Mouse (Mus musculus): ENCODE results near the gene Tmem38a. TPM values are rescaled to one million over a fixed set of nuclear protein-coding genes. Genes with fewer than 3 reads are reported as not detected.

Tmem38a gene
- polyA plus RNA-seq, 1 experiment from 2014 or later: 22.0 TPM

- no peak for ATAC-seq (replicated peaks; ENCODE audit: low FRiP score)
- Histone ChIP-seq H3K27ac (no peak overlapping the region), H3K36me3 (peaks cover 72% of the 10 kb centered on the region), H3K4me1 (peaks cover 20% of the 10 kb centered on the region), H3K9me3 (replicated peaks) (no peaks in the 10 kb centered on the region), H3K4me3 (replicated peaks) (no peak overlapping the region), H3K27me3 (no peaks in the 10 kb centered on the region), H3K4me2 (no peak overlapping the region), H3K9ac (no peak overlapping the region)
- WGBS: 95% methylated on average over 2 of the region's 2 CpGs
Measured at GRCm38 (mm10) chr8:72565970-72566369, 5.9 kb upstream of the Tmem38a start.

DNA sequence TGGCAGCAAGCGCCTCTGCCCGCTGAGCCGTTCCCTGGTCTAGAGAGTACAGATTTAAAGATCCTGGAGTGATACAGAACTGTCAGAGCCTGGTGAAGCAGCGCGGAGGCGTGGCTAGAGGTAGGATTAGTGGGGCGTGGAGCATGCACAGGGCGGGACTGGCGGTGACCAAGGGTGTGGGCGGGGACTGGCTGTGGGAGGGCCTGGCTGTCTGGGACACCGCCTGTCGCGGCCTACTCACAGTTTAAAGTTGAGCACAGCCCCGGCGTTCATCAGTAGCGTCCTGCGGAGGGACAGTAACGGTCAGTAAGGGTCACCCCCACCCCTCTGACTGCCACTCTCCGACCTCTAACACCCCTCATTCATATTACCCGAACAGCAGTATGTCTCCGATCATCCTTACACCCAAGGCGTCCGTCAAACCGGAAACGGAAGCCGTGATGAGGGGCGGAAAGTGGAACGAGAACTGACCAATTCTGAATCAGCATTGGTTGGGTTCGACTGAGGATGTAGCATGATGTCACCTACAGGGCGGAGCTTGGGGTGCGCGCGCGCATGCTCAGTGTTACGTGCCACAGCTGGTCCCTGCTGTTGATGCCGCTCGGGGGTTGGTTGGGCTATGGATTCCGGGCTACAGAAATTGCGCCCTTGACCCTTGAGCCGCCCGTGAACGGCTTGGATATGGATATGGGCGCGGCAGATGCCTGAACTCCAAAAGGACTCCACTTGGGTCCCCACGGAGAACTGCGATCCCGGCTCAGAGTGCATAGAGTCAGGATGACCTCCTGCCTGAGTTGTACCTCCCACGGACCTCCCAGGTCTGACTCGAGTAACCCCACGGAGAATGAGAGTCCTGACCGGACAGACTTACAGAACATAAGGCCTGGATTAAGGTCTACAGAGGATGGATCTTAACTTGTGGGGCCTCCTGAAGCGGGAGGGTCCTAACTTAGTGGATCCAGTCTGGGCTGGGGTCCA lies 933 bp upstream of the Tmem38a start, which contains the start of gene Smim7:
Gene Smim7 (minus strand): TSS at position 456 of the 978 bp plus-strand sequence.
- ATAC-seq (replicated peaks; ENCODE audit: low FRiP score): peak; percentile 98
- peak within 1 kb of the TSS; percentile 65 for H3K9ac ChIP-seq
- peaks cover 39% of the 10 kb centered on the region for H3K36me3 ChIP-seq
- peak within 1 kb of the TSS; percentile 68 for H3K4me3 ChIP-seq (replicated peaks)
- peak within 1 kb of the TSS; percentile 93 for H3K4me2 ChIP-seq
- H3K27me3 ChIP-seq: no peaks in the 10 kb centered on the region
- under 1% methylated on average over 52 of the region's 52 CpGs for WGBS
- peak within 1 kb of the TSS; percentile 99 for H3K27ac ChIP-seq
- no peaks in the 10 kb centered on the region for H3K9me3 ChIP-seq (replicated peaks)
- peaks cover 37% of the 10 kb centered on the region for H3K4me1 ChIP-seq

DNA sequence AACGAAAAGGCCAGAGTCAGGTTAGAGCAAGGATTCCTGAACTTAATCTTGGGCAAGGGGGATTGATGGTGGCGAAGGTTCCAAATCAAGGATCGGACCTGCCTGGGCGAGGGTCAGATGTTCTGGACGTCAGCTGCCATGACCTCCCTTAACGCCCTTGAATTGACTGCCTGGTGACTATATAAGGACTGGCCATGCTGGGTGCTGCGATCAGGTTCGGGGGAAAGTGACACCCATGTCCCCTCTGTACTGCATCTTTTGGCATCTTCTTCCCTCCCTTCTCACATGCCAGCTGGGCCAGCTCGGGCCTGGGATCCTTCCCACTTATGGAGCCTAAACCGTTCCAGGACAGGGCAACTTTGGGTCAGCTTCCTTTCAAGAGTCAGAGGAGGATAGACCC lies 652 bp downstream of the Tmem38a start:
- Histone ChIP-seq H3K4me1 (peaks cover 37% of the 10 kb centered on the region), H3K4me2 (peak overlapping the region; percentile 93), H3K9ac (peak overlapping the region; percentile 65), H3K9me3 (replicated peaks) (no peaks in the 10 kb centered on the region; the same call in 1 of the 2 replicates), H3K4me3 (replicated peaks) (peak overlapping the region; percentile 68), H3K36me3 (peaks cover 23% of the 10 kb centered on the region), H3K27me3 (no peaks in the 10 kb centered on the region), H3K27ac (peak overlapping the region; percentile 99)
- no peak for ATAC-seq (replicated peaks; ENCODE audit: low FRiP score)
- 3% methylated on average over 10 of the region's 10 CpGs for WGBS

GRCm38 (mm10) chr8:72573450-72573849 lies 1.6 kb downstream of the Tmem38a start:
- WGBS: 78% methylated on average over 6 of the region's 6 CpGs
- Histone ChIP-seq H3K9ac (no peak overlapping the region), H3K9me3 (replicated peaks) (no peaks in the 10 kb centered on the region; the same call in 1 of the 2 replicates), H3K4me1 (peaks cover 39% of the 10 kb centered on the region), H3K36me3 (peaks cover 13% of the 10 kb centered on the region), H3K4me2 (no peak overlapping the region), H3K27ac (no peak overlapping the region), H3K27me3 (no peaks in the 10 kb centered on the region), H3K4me3 (replicated peaks) (no peak overlapping the region; the same call in 1 of the 2 replicates)
- ATAC-seq (replicated peaks; ENCODE audit: low FRiP score): no peak

DNA sequence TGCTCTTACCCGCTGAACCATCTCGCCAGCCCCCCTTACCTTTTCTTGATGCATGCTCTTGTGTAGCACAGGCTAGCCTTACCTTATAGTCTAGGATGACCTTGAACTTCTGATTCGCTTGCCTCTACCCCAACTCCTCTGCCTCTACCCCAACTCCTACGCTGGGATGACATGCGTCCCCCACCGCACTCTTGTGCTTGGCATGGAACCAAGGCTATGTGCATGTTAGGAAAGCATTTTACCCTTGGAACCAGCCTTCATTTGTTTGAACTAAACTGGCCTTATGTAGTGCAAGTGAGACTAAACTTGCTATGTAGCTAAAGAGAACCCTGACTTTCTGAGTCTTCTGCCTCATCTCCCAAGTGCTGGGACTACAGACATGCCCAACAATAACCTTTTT lies 4.1 kb downstream of the Tmem38a start:
- WGBS: 93% methylated on average over 6 of the region's 6 CpGs
- Histone ChIP-seq H3K36me3 (no peaks in the 10 kb centered on the region; the same call in 1 of the 2 replicates), H3K27ac (no peak overlapping the region), H3K27me3 (no peaks in the 10 kb centered on the region), H3K4me2 (no peak overlapping the region), H3K9ac (no peak overlapping the region), H3K4me1 (peaks cover 21% of the 10 kb centered on the region), H3K4me3 (replicated peaks) (no peak overlapping the region), H3K9me3 (replicated peaks) (no peaks in the 10 kb centered on the region; the same call in 1 of the 2 replicates)
- no peak for ATAC-seq (replicated peaks; ENCODE audit: low FRiP score)

- Histone ChIP-seq H3K27me3 (no peaks in the 10 kb centered on the region), H3K4me1 (peaks cover 19% of the 10 kb centered on the region), H3K9ac (no peak overlapping the region), H3K36me3 (no peaks in the 10 kb centered on the region; the same call in 1 of the 2 replicates), H3K4me3 (replicated peaks) (no peak overlapping the region), H3K4me2 (no peak overlapping the region), H3K27ac (no peak overlapping the region), H3K9me3 (replicated peaks) (no peaks in the 10 kb centered on the region; the same call in 1 of the 2 replicates)
- no peak for ATAC-seq (replicated peaks; ENCODE audit: low FRiP score)
- 87% methylated on average over 3 of the region's 3 CpGs for WGBS
Measured at GRCm38 (mm10) chr8:72577266-72577665, 5.4 kb downstream of the Tmem38a start.

GRCm38 (mm10) chr8:72577941-72578340 lies 6.1 kb downstream of the Tmem38a start:
- no peak for ATAC-seq (replicated peaks; ENCODE audit: low FRiP score)
- 54% methylated on average over 1 of the region's 1 CpGs for WGBS
- Histone ChIP-seq H3K9me3 (replicated peaks) (no peaks in the 10 kb centered on the region; the same call in 1 of the 2 replicates), H3K4me2 (no peak overlapping the region), H3K36me3 (no peaks in the 10 kb centered on the region; the same call in 1 of the 2 replicates), H3K27ac (no peak overlapping the region), H3K27me3 (no peaks in the 10 kb centered on the region), H3K9ac (no peak overlapping the region), H3K4me3 (replicated peaks) (no peak overlapping the region), H3K4me1 (peaks cover 12% of the 10 kb centered on the region)

- H3K4me2 ChIP-seq: no peak overlapping the region
- 0 out of 2 replicates have a peak, but pooled peaks cover 4% of the 10 kb centered on the region for H3K4me1 ChIP-seq
- H3K9me3 ChIP-seq (replicated peaks): no peaks in the 10 kb centered on the region; the same call in 1 of the 2 replicates
- H3K36me3 ChIP-seq: no peaks in the 10 kb centered on the region; the same call in 1 of the 2 replicates
- no peaks in the 10 kb centered on the region for H3K27me3 ChIP-seq
- H3K9ac ChIP-seq: no peak overlapping the region
- H3K27ac ChIP-seq: no peak overlapping the region
- ATAC-seq (replicated peaks; ENCODE audit: low FRiP score): no peak
- H3K4me3 ChIP-seq (replicated peaks): no peak overlapping the region
- 69% methylated on average over 9 of the region's 9 CpGs for WGBS
Measured at GRCm38 (mm10) chr8:72579374-72579773, 7.5 kb downstream of the Tmem38a start.

GRCm38 (mm10) chr8:72583056-72583771 lies 11.4 kb downstream of the Tmem38a start:
- ATAC-seq (replicated peaks; ENCODE audit: low FRiP score): no peak
- WGBS: 82% methylated on average over 7 of the region's 7 CpGs
- H3K4me3 ChIP-seq (replicated peaks): no peak overlapping the region

GRCm38 (mm10) chr8:72584390-72584789 lies 12.5 kb downstream of the Tmem38a start:
- Histone ChIP-seq H3K27me3 (no peaks in the 10 kb centered on the region), H3K4me2 (no peak overlapping the region), H3K27ac (no peak overlapping the region), H3K36me3 (no peaks in the 10 kb centered on the region; the same call in 1 of the 2 replicates), H3K9ac (no peak overlapping the region), H3K9me3 (replicated peaks) (no peaks in the 10 kb centered on the region), H3K4me3 (replicated peaks) (no peak overlapping the region), H3K4me1 (no peaks in the 10 kb centered on the region)
- WGBS: 72% methylated on average over 6 of the region's 6 CpGs
- no peak for ATAC-seq (replicated peaks; ENCODE audit: low FRiP score)

More at GRCm38 (mm10) chr8:72583056-72583771, 11.4 kb downstream of the Tmem38a start:
- Histone ChIP-seq H3K27ac (no peak overlapping the region), H3K4me1 (no peaks in the 10 kb centered on the region), H3K9me3 (replicated peaks) (no peaks in the 10 kb centered on the region), H3K27me3 (no peaks in the 10 kb centered on the region), H3K9ac (no peak overlapping the region), H3K4me2 (no peak overlapping the region), H3K36me3 (no peaks in the 10 kb centered on the region; the same call in 1 of the 2 replicates)

DNA sequence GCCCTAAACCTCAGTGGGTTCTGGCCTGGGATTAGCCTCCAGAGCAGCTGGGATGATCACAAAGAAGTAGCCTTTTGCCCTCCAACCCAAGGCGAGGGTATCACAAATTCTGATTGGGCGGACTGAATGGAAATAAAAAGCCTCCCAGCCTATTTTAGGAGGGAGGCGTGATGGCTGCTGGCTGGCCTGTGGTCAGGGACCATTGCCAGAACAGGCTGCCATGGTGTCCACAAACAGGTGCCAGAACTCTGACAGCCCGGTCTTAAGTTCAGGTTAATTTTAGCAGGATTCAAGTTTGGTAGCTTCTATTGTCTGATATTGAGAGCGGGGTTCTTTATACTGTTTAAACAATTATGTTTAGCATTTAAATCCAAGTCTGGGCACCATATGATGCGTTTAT lies 16.0 kb downstream of the Tmem38a start:
- no peak overlapping the region for H3K4me2 ChIP-seq
- no peak overlapping the region for H3K9ac ChIP-seq
- H3K9me3 ChIP-seq (replicated peaks): no peaks in the 10 kb centered on the region
- WGBS: 63% methylated on average over 6 of the region's 6 CpGs
- no peak overlapping the region for H3K27ac ChIP-seq
- ATAC-seq (replicated peaks; ENCODE audit: low FRiP score): no peak
- H3K4me3 ChIP-seq (replicated peaks): no peak overlapping the region
- H3K27me3 ChIP-seq: no peaks in the 10 kb centered on the region
- no peaks in the 10 kb centered on the region for H3K4me1 ChIP-seq
- no peaks in the 10 kb centered on the region for H3K36me3 ChIP-seq

DNA sequence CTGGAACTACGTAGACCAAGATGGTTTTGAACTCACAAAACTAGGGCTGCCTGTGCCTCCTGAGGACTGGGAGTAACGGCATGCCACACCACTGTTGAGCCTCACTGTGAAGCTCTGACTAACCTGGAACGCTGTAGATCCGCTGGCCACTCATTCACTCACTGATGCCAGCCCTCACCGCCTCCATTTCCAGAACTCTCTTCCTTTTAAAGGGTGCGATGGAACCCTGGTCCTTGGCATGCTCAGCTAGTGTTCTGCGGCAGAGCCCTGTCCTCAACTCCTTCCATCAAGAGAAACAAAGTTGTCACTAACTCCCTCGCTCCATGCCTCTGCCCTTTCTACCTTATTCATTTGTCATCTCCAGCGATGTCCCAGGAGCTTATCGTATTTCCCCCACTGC lies 17.0 kb downstream of the Tmem38a start:
- 84% methylated on average over 10 of the region's 10 CpGs for WGBS
- no peak overlapping the region for H3K9ac ChIP-seq
- no peak overlapping the region for H3K4me3 ChIP-seq (replicated peaks)
- H3K27me3 ChIP-seq: no peaks in the 10 kb centered on the region
- no peaks in the 10 kb centered on the region for H3K4me1 ChIP-seq
- H3K36me3 ChIP-seq: no peaks in the 10 kb centered on the region
- no peaks in the 10 kb centered on the region for H3K9me3 ChIP-seq (replicated peaks)
- ATAC-seq (replicated peaks; ENCODE audit: low FRiP score): no peak
- H3K4me2 ChIP-seq: no peak overlapping the region
- no peak overlapping the region for H3K27ac ChIP-seq

Measured in kidney, embryonic 15.5 days (tissue).